Mouse (Mus musculus) lung, postnatal 0 days (tissue): ENCODE measurements at regions not wholly inside any gene's neighbourhood (a gene's known extent, or its start where the extent isn't known, plus 50 kb on each side); places are given as distances from the start of the nearest gene placed in this dataset.
A peak's percentile ranks its signal among the peaks of the same experiment; 100 is the strongest.

Experiments used
- CTCF ChIP-seq: IDR thresholded peaks from 2 replicates; pipeline ENCODE4 v1.5.1; 2016; ENCODE audit warnings: antibody characterized with exemption, mild to moderate bottlenecking
- EP300 ChIP-seq: IDR thresholded peaks from 2 replicates; pipeline ENCODE4 v1.6.1; 2016; ENCODE audit warnings: antibody characterized with exemption, mild to moderate bottlenecking, control low read depth

GRCm38 (mm10) chr7:34562160-34562559, 94.4 kb downstream of the Kctd15 start:
- TF ChIP-seq CTCF (peak; percentile 50), EP300 (no peak)
